Mouse (Mus musculus): ENCODE data around the gene Col7a1.

Gene Col7a1

GRCm38 (mm10) chr9:108953081-108953636 lies at the start of gene Col7a1:
Gene Col7a1 (plus strand): TSS chr9:108953586.
- in situ Hi-C loops (cut with MseI, MboI), result no loop called here

- in situ Hi-C loops (cut with MseI, MboI), result no loop called here
These were observed 41.1 kb upstream of the Col7a1 start for GRCm38 (mm10) chr9:108912308-108912707.

GRCm38 (mm10) chr9:108913161-108913560 lies 40.2 kb upstream of the Col7a1 start:
- in situ Hi-C loops (cut with MseI, MboI), result no loop called here

- in situ Hi-C loops (cut with MseI, MboI), result no loop called here
These were observed 39.8 kb upstream of the Col7a1 start for GRCm38 (mm10) chr9:108913621-108914020.

- in situ Hi-C loops (cut with MseI, MboI), result no loop called here
These were observed 38.9 kb upstream of the Col7a1 start, which contains the start of gene Tmem89 for GRCm38 (mm10) chr9:108914491-108914890. Gene Tmem89 (plus strand): TSS chr9:108914619.

GRCm38 (mm10) chr9:108925897-108926296 lies 27.5 kb upstream of the Col7a1 start:
- in situ Hi-C loops (cut with MseI, MboI), result no loop called here

GRCm38 (mm10) chr9:108928424-108928823 lies 25.0 kb upstream of the Col7a1 start:
- in situ Hi-C loops (cut with MseI, MboI), result no loop called here

- in situ Hi-C loops (cut with MseI, MboI), result no loop called here
These were observed 17.4 kb upstream of the Col7a1 start for GRCm38 (mm10) chr9:108935991-108936390.

- in situ Hi-C loops (cut with MseI, MboI), result no loop called here
These were observed 16.7 kb upstream of the Col7a1 start, which contains the start of gene Uqcrc1 for GRCm38 (mm10) chr9:108936418-108937364. Gene Uqcrc1 (plus strand): TSS chr9:108936633.

- in situ Hi-C loops (cut with MseI, MboI), result no loop called here
These were observed 8.3 kb upstream of the Col7a1 start for GRCm38 (mm10) chr9:108945111-108945510.

GRCm38 (mm10) chr9:108945608-108946007 lies 7.8 kb upstream of the Col7a1 start:
- in situ Hi-C loops (cut with MseI, MboI), result no loop called here

- in situ Hi-C loops (cut with MseI, MboI), result no loop called here
These were observed 4.0 kb upstream of the Col7a1 start for GRCm38 (mm10) chr9:108949231-108949966.

GRCm38 (mm10) chr9:108949967-108950728 lies 3.2 kb upstream of the Col7a1 start:
- in situ Hi-C loops (cut with MseI, MboI), result no loop called here

- in situ Hi-C loops (cut with MseI, MboI), result no loop called here
These were observed 1.9 kb downstream of the Col7a1 start for GRCm38 (mm10) chr9:108955241-108955640.

GRCm38 (mm10) chr9:108955846-108956245 lies 2.5 kb downstream of the Col7a1 start:
- in situ Hi-C loops (cut with MseI, MboI), result no loop called here

- in situ Hi-C loops (cut with MseI, MboI), result no loop called here
These were observed 10.2 kb downstream of the Col7a1 start for GRCm38 (mm10) chr9:108963577-108963976.

- in situ Hi-C loops (cut with MseI, MboI), result no loop called here
These were observed 11.0 kb downstream of the Col7a1 start for GRCm38 (mm10) chr9:108964338-108964737.

- in situ Hi-C loops (cut with MseI, MboI), result no loop called here
These were observed 17.2 kb downstream of the Col7a1 start for GRCm38 (mm10) chr9:108970623-108971022.

GRCm38 (mm10) chr9:108976483-108976882 lies 23.1 kb downstream of the Col7a1 start:
- in situ Hi-C loops (cut with MseI, MboI), result no loop called here

- in situ Hi-C loops (cut with MseI, MboI), result no loop called here
These were observed 24.6 kb downstream of the Col7a1 start for GRCm38 (mm10) chr9:108977966-108978365.

GRCm38 (mm10) chr9:108982498-108982897 lies 29.1 kb downstream of the Col7a1 start:
- in situ Hi-C loops (cut with MseI, MboI), result no loop called here

Measured in mouse trophoblast stem cell (cell line).